18 mouse cellular contexts compared by ENCODE assay signal in the genomic region with DNA sequence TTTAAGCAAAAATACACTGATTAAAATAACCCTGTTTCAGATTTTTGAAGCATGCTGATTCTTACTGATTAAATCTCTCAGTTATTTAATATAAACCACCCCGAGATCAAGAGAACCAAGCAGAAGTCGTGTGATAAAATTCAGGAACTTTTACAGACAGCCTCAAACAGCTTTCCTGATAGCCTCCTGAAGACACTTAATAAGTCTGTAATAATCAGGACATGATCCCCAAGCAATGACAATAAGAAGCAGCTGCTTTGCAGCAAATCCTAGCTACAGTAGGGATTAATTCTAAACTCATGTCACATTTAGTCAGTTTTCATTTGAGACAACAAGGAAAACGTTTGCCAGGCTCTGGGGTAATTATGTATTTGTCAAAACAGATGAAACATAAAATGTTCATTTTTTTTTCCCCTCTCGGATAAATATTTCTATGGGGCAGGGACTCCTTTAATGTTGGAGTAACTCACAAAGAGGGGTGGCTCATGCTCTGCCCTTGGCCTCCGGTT.
"Had no signal": no experiment of that assay in that cellular context is flagged by ENCODE, and none has a peak within 500 bp of the region (broad histone marks: within the 10 kb centered on the region; RNA-seq: fewer than 3 reads in every experiment).

No protein-coding gene starts in this region.

- H3K4me3 ChIP-seq: limb, embryonic 15.5 days; liver, embryonic 12.5 days; lung, embryonic 15.5 days; midbrain, embryonic 10.5 days; myocyte; neural tube, embryonic 13.5 days; neural tube, embryonic 15.5 days had no signal

- H3K27me3 ChIP-seq: limb, embryonic 15.5 days; liver, embryonic 12.5 days; lung, embryonic 15.5 days; neural tube, embryonic 13.5 days; neural tube, embryonic 15.5 days had no signal

- DNase-seq: lung, adult 18-20 months; lung, postnatal 10 days; lung, postnatal 4 days; right cerebral cortex, adult 18-20 months; right cerebral cortex, postnatal 25 days; right cerebral cortex, postnatal 4 days; spleen, adult 18-20 months; thymus, adult 18-20 months; thymus, postnatal 14 days; thymus, postnatal 36 days had no signal

- H3K4me1 ChIP-seq: limb, embryonic 15.5 days; liver, embryonic 12.5 days; midbrain, embryonic 10.5 days; neural tube, embryonic 13.5 days; neural tube, embryonic 15.5 days had no signal

- ATAC-seq: liver, embryonic 12.5 days had no signal

- H3K9ac ChIP-seq: limb, embryonic 15.5 days; liver, embryonic 12.5 days; liver, embryonic 14.5 days; lung, embryonic 15.5 days; neural tube, embryonic 13.5 days; neural tube, embryonic 15.5 days had no signal

- H3K36me3 ChIP-seq: limb, embryonic 15.5 days; liver, embryonic 12.5 days; lung, embryonic 15.5 days; midbrain, embryonic 10.5 days; neural tube, embryonic 13.5 days; neural tube, embryonic 15.5 days had no signal

- H3K4me2 ChIP-seq: limb, embryonic 15.5 days; liver, embryonic 12.5 days; lung, embryonic 15.5 days; neural tube, embryonic 13.5 days; neural tube, embryonic 15.5 days had no signal

- H3K9me3 ChIP-seq: limb, embryonic 15.5 days; liver, embryonic 12.5 days; lung, embryonic 15.5 days; midbrain, embryonic 10.5 days; neural tube, embryonic 13.5 days; neural tube, embryonic 15.5 days had no signal

- H3K27ac ChIP-seq: limb, embryonic 15.5 days; liver, embryonic 12.5 days; liver, embryonic 14.5 days; lung, embryonic 15.5 days; midbrain, embryonic 10.5 days; neural tube, embryonic 13.5 days; neural tube, embryonic 15.5 days had no signal
